Mouse (Mus musculus) limb, embryonic 14.5 days (tissue): Measurements from ENCODE around the gene Helq. TPM values are rescaled to one million over a fixed set of nuclear protein-coding genes. Genes with fewer than 3 reads are reported as not detected.

Source experiments
- ATAC-seq: fragments of 200-750 bp; cut with Nextera tagmentation; 2 replicates; pipeline ENCODE4 v1.8.0; 2017; ENCODE audit warnings: low read depth, moderate number of reproducible peaks, moderate TSS enrichment; ENCODE audit not compliant: low FRiP score
- DNase-seq: peaks from one replicate; pipeline ENCODE4 v3.0.0-alpha.2; 2015; ENCODE audit warnings: low spot score
- H3K27ac ChIP-seq: fragments of 300-500 bp; sonication (generic); replicated peaks from 2 replicates; pipeline ENCODE4 v1.5.1; 2014; ENCODE audit warnings: low read depth, mild to moderate bottlenecking, low read length, moderate library complexity, mixed read lengths
- H3K27me3 ChIP-seq: fragments of 300-500 bp; sonication (generic); 2 replicates; pipeline ENCODE4 v1.6.1; 2014; ENCODE audit warnings: low read length, mixed read lengths; ENCODE audit not compliant: control insufficient read depth, insufficient read depth
- H3K36me3 ChIP-seq: fragments of 300-500 bp; sonication (generic); 2 replicates; pipeline ENCODE4 v1.6.1; 2014; ENCODE audit warnings: mild to moderate bottlenecking, low read length, moderate library complexity, mixed read lengths; ENCODE audit not compliant: control insufficient read depth, insufficient read depth
- H3K4me1 ChIP-seq: fragments of 300-500 bp; sonication (generic); 2 replicates; pipeline ENCODE4 v1.6.1; 2014; ENCODE audit warnings: antibody characterized with exemption, low read length, mixed read lengths; ENCODE audit not compliant: control insufficient read depth, insufficient read depth
- H3K4me2 ChIP-seq: fragments of 300-500 bp; sonication (generic); replicated peaks from 2 replicates; pipeline ENCODE4 v1.6.1; 2014; ENCODE audit warnings: low read depth, mild to moderate bottlenecking, low read length, moderate library complexity; ENCODE audit not compliant: severe bottlenecking
- H3K4me3 ChIP-seq: fragments of 300-500 bp; sonication (generic); replicated peaks from 2 replicates; pipeline ENCODE4 v1.5.1; 2014; ENCODE audit warnings: low read length
- H3K9ac ChIP-seq: fragments of 300-500 bp; sonication (generic); 2 replicates; pipeline ENCODE4 v1.6.1; 2014; ENCODE audit warnings: mild to moderate bottlenecking, low read depth, low read length, moderate library complexity; ENCODE audit not compliant: severe bottlenecking
- H3K9me3 ChIP-seq: fragments of 300-500 bp; sonication (generic); 2 replicates; pipeline ENCODE4 v1.6.1; 2016; ENCODE audit warnings: low read length; ENCODE audit not compliant: control insufficient read depth
- POLR2A ChIP-seq: fragments of 200-500 bp; IDR thresholded peaks from 2 replicates; pipeline ENCODE4 v1.8.0; 2012; ENCODE audit warnings: inconsistent platforms, mild to moderate bottlenecking, moderate library complexity, borderline replicate concordance; ENCODE audit not compliant: insufficient read depth, insufficient read length; ENCODE audit errors: extremely low read depth
- WGBS: fragments of 180-500 bp; shearing (Covaris S2); extraction: QIAGEN DNeasy Blood & Tissue Kit; methylation state at CpG from one replicate; pipeline ENCODE4 v1.1.7; 2014; 5-methylcytosine and 5-hydroxymethylcytosine counted together
- polyA plus RNA-seq, 2 experiments: library from polyadenylated mRNA; depleted of rRNA in 1 of 2; stranded (reverse) in 1 of 2; unstranded in 1 of 2; fragments of >200 nt; fragmentation: Nextera tagmentation in 1 of 2; extraction: Ambion mirVana in 1 of 2; gene quantifications; 2 replicates each; pipeline versions ENCODE4 v1.2.1 to v1.2.3; 2012 to 2014

The Helq gene
- polyA plus RNA-seq, 2 experiments: 17.5 to 26.9 TPM

DNA sequence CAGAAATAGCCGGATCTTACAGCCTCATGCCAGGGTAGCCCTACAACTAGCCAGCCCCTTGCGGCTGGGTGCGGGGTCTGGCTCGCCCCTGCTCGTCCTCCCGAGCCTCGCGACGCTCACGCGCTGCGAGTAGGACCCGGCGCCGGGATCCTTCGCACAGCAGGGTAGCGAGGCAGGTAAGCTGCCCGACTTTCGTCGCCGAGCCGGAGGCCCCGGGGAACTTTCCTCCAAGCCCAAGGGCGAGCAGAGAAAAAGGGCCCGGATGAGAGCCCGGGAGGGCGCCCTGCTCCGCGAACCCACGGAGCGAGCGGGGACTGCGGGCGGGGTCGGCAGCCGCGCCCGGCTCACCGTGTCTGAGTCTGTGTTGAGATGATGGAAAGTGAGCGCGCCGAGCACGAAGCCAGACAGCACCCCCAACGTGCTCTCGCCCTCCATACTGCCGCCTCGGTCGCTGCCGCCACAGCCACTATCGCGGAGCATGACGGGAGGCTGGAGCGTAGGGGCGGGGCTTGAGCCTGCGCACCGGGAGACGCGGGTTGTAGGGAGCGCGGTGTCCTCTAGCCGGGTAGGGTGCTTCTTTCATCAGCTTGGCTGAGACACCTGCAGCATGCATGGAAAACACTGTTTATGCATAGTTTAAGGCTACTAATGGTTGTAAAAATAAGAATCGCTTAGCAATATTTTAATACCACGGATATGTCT, 22.2 kb upstream of the Helq start, which contains the start of gene Abraxas1:
Abraxas1 (minus strand) TSS at position 483 of the 702 bp plus-strand sequence.
- WGBS: under 1% methylated on average over 58 of the region's 63 CpGs

DNA sequence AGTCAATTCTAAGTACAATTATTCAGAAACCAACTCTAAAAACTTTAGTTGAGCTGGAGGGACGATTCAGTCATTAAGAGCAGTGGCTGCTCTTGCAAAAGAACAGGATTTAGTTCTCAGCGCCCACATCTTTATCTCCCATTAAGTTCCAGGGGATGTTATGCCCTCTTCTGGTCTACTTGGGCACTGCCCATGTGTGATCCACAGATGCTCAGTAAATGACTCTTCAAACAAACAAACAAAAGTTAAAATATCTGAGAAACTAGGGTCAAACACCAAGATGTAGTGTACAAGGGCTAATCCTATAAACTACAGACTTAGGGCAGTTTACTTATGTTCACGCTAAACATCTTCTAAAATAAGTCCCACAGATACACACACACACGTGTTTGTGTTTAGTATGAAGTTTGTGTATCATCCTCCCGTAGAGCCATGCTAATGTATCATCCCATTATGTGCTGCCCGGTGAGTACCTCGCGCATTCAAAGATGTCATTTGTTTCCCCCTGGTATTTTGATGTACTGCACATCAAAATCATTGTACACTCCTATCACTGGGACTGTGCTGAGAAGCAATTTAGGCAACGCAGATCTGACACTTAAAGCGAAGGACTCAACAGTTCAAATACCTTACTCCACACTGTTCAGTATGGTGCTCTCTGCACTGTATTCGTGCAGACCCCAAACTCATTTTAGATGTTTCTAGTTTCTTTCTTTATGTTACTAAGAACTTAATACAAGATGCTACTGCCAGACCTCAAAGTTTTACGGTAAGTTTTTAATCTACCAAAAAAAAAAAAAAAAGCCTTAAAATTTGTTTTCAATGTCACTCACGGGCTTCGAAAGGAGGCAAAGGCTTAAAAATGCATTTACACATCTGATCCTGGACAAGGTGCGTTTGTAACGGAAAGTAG, 21.4 kb upstream of the Helq start:
- H3K4me2 ChIP-seq: peak overlapping the region; percentile 80
- H3K27ac ChIP-seq: peak overlapping the region; percentile 91
- no peak for ATAC-seq
- H3K9ac ChIP-seq: peak overlapping the region; percentile 98
- H3K4me3 ChIP-seq: peak overlapping the region; percentile 88
- H3K4me1 ChIP-seq: 0 out of 2 replicates have a peak, but pooled peaks cover 5% of the 10 kb centered on the region
- peaks cover 16% of the 10 kb centered on the region for H3K36me3 ChIP-seq
- DNase-seq: no peak
- H3K27me3 ChIP-seq: no peaks in the 10 kb centered on the region
- no peaks in the 10 kb centered on the region for H3K9me3 ChIP-seq
- no peak for TF ChIP-seq POLR2A
- WGBS: 32% methylated on average over 16 of the region's 16 CpGs

More for the DNA sequence above, 22.2 kb upstream of the Helq start, which contains the start of gene Abraxas1:
- Histone ChIP-seq H3K4me2 (peak within 1 kb of the TSS; percentile 80), H3K27me3 (no peaks in the 10 kb centered on the region), H3K36me3 (peaks cover 13% of the 10 kb centered on the region), H3K9me3 (no peaks in the 10 kb centered on the region), H3K4me1 (0 out of 2 replicates have a peak, but pooled peaks cover 5% of the 10 kb centered on the region), H3K9ac (peak within 1 kb of the TSS; percentile 98), H3K27ac (peak within 1 kb of the TSS; percentile 91), H3K4me3 (peak within 1 kb of the TSS; percentile 88)
- peak; percentile 94 for ATAC-seq
- peak; percentile 79 for DNase-seq
- peak; percentile 88; the same call in 1 of the 2 replicates for TF ChIP-seq POLR2A

- H3K27ac ChIP-seq: no peak overlapping the region
- no peak overlapping the region for H3K4me2 ChIP-seq
- TF ChIP-seq POLR2A: no peak
- no peak for ATAC-seq
- H3K9me3 ChIP-seq: no peaks in the 10 kb centered on the region
- no peak overlapping the region for H3K9ac ChIP-seq
- 0 out of 2 replicates have a peak, but pooled peaks cover 5% of the 10 kb centered on the region for H3K4me1 ChIP-seq
- no peak for DNase-seq
- no peaks in the 10 kb centered on the region for H3K27me3 ChIP-seq
- H3K36me3 ChIP-seq: peaks cover 20% of the 10 kb centered on the region
- 87% methylated on average over 4 of the region's 4 CpGs for WGBS
- H3K4me3 ChIP-seq: no peak overlapping the region
Measured at GRCm38 (mm10) chr5:100818341-100818740, 19.9 kb upstream of the Helq start.

GRCm38 (mm10) chr5:100794084-100794483, 4.3 kb downstream of the Helq start:
- 79% methylated on average over 5 of the region's 5 CpGs for WGBS
- no peak overlapping the region for H3K9ac ChIP-seq
- H3K36me3 ChIP-seq: peaks cover 34% of the 10 kb centered on the region
- no peak overlapping the region for H3K4me2 ChIP-seq
- no peak overlapping the region for H3K27ac ChIP-seq
- no peak for ATAC-seq
- no peaks in the 10 kb centered on the region for H3K27me3 ChIP-seq
- H3K4me3 ChIP-seq: no peak overlapping the region
- no peak for TF ChIP-seq POLR2A
- peaks cover 3% of the 10 kb centered on the region; the same call in 1 of the 2 replicates for H3K4me1 ChIP-seq
- no peaks in the 10 kb centered on the region for H3K9me3 ChIP-seq
- no peak for DNase-seq

- peaks cover 51% of the 10 kb centered on the region for H3K36me3 ChIP-seq
- H3K27me3 ChIP-seq: no peaks in the 10 kb centered on the region
- WGBS: 85% methylated on average over 7 of the region's 7 CpGs
- ATAC-seq (no peak), DNase-seq (no peak)
- H3K9ac ChIP-seq: no peak overlapping the region
- no peak overlapping the region for H3K4me2 ChIP-seq
- H3K4me3 ChIP-seq: no peak overlapping the region
- H3K9me3 ChIP-seq: no peaks in the 10 kb centered on the region
- no peak for TF ChIP-seq POLR2A
- no peak overlapping the region for H3K27ac ChIP-seq
- no peaks in the 10 kb centered on the region for H3K4me1 ChIP-seq
Measured at GRCm38 (mm10) chr5:100792261-100792660, 6.1 kb downstream of the Helq start.
